Mouse (Mus musculus): ENCODE results near the gene Cstl1.
"Not testable (repeated sequence)": the region's sequence is repeated elsewhere in the genome, so short reads cannot be mapped to it uniquely, and the experiment has no call there.

The Cstl1 gene

GRCm38 (mm10) chr2:148771397-148771796 lies 21.2 kb downstream of the Cstl1 start, which contains the start of gene Cst11:
Gene Cst11 (minus strand): TSS chr2:148771497.
- TF ChIP-seq GATA4 (IDR thresholded peaks at IDR 0.05; ENCODE audit: insufficient replicate concordance, low read length): not testable (repeated sequence)

- TF ChIP-seq GATA4 (IDR thresholded peaks at IDR 0.05; ENCODE audit: insufficient replicate concordance, low read length): no peak
These were observed 31.6 kb downstream of the Cstl1 start, which contains the start of gene 8030411F24Rik for GRCm38 (mm10) chr2:148781709-148782108. Gene 8030411F24Rik (plus strand): TSS chr2:148782009.

- no peak for TF ChIP-seq GATA4 (IDR thresholded peaks at IDR 0.05; ENCODE audit: insufficient replicate concordance, low read length)
These were observed 39.0 kb downstream of the Cstl1 start, which contains the start of gene Cst12 for GRCm38 (mm10) chr2:148789142-148789541. Gene Cst12 (plus strand): TSS chr2:148789361.

GRCm38 (mm10) chr2:148798485-148798884 lies 48.3 kb downstream of the Cstl1 start, which contains the start of gene Cst8:
Gene Cst8 (plus strand): TSS chr2:148798785.
- no peak for TF ChIP-seq GATA4 (IDR thresholded peaks at IDR 0.05; ENCODE audit: insufficient replicate concordance, low read length)

- TF ChIP-seq GATA4 (IDR thresholded peaks at IDR 0.05; ENCODE audit: insufficient replicate concordance, low read length): no peak
These were observed 51.3 kb downstream of the Cstl1 start for GRCm38 (mm10) chr2:148801491-148801921.

Measured in liver, adult (tissue).